Mouse (Mus musculus) monocyte, adult 5-6 weeks (primary cell): ENCODE results near the gene Eif2b5. TPM values are rescaled to one million over a fixed set of nuclear protein-coding genes. Genes with fewer than 3 reads are reported as not detected.

Experiments
- total RNA-seq: library from RNA; stranded (forward); fragments of 200-1000, 200-491, 200-594 nt; gene quantifications from 3 replicates; pipeline ENCODE4 v1.2.3, GENCODE M21; 2017

Gene Eif2b5
- total RNA-seq, 1 experiment from 2014 or later, result 41.2 TPM

Other genes with a start within 250 kb of the Eif2b5 start
- 124 to 272 TPM (median 203 TPM) in 3 replicates for gene Parl, start 196.4 kb upstream of the Eif2b5 start, total RNA-seq
- gene Cyp2ab1, start 173.4 kb upstream of the Eif2b5 start, total RNA-seq, result 70.8 to 81.1 TPM (median 72.0 TPM) in 3 replicates
- 65.5 to 91.9 TPM (median 76.3 TPM) in 3 replicates for gene Abcc5, start 72.4 kb upstream of the Eif2b5 start, total RNA-seq
- 2.7 to 8.4 TPM (median 5.5 TPM) in 3 replicates for gene Dvl3, start 18.2 kb downstream of the Eif2b5 start, total RNA-seq
- 128 to 192 TPM (median 148 TPM) in 3 replicates for gene Ap2m1, start 36.7 kb downstream of the Eif2b5 start, total RNA-seq
- gene Abcf3, start 49.8 kb downstream of the Eif2b5 start, total RNA-seq, result 56.4 to 86.6 TPM (median 76.3 TPM) in 3 replicates
- gene Vwa5b2, start 90.7 kb downstream of the Eif2b5 start, total RNA-seq, result not detected in 3 replicates
- 2.4 to 3.1 TPM (median 2.5 TPM) in 3 replicates for gene Eef1akmt4, start 112.8 kb downstream of the Eif2b5 start, total RNA-seq
- gene Gm49333, start 112.8 kb downstream of the Eif2b5 start, total RNA-seq, result not detected in 3 replicates
- 4.3 to 11.9 TPM (median 5.5 TPM) in 3 replicates for gene Alg3, start 112.9 kb downstream of the Eif2b5 start, total RNA-seq
- gene Camk2n2, start 122.5 kb downstream of the Eif2b5 start, total RNA-seq, result 0.49 TPM in 1 of 3 replicates, not detected in the others
- not detected in 3 replicates for gene Ece2, start 131.0 kb downstream of the Eif2b5 start, total RNA-seq
- 155 to 180 TPM (median 178 TPM) in 3 replicates for gene Psmd2, start 152.8 kb downstream of the Eif2b5 start, total RNA-seq
- 140 to 207 TPM (median 147 TPM) in 3 replicates for gene Eif4g1, start 169.5 kb downstream of the Eif2b5 start, total RNA-seq
- gene Fam131a, start 194.4 kb downstream of the Eif2b5 start, total RNA-seq, result 1.8 to 5.8 TPM (median 3.5 TPM) in 3 replicates
- 20.0 to 31.9 TPM (median 24.4 TPM) in 3 replicates for gene Polr2h, start 218.8 kb downstream of the Eif2b5 start, total RNA-seq
- gene Clcn2, start 218.9 kb downstream of the Eif2b5 start, total RNA-seq, result 0.68 TPM in 1 of 3 replicates, not detected in the others
- not detected in 3 replicates for gene Chrd, start 234.3 kb downstream of the Eif2b5 start, total RNA-seq
- gene Thpo, start 235.7 kb downstream of the Eif2b5 start, total RNA-seq, result not detected in 3 replicates